Mouse (Mus musculus) ovary, postnatal 10 days (tissue): ENCODE measurements around the gene Sema4g.

Experiments
- DNase-seq: peaks from one replicate; pipeline ENCODE4 v3.0.0; 2022; ENCODE audit warnings: low spot score

Sema4g gene

GRCm38 (mm10) chr19:45048644-45049365 is 59.9 kb downstream of the Sema4g start:
- no peak for DNase-seq

- DNase-seq = no peak
Measured at GRCm38 (mm10) chr19:45049523-45049922, 60.6 kb downstream of the Sema4g start.
